Mouse (Mus musculus): ENCODE results near the gene Nufip1. TPM values are rescaled to one million over a fixed set of nuclear protein-coding genes. Genes with fewer than 3 reads are reported as not detected.

Nufip1 gene
- polyA plus RNA-seq (2015; fragmentation: Nextera tagmentation; extraction: Ambion mirVana), result 11.2 and 11.3 TPM in 2 replicates

DNA sequence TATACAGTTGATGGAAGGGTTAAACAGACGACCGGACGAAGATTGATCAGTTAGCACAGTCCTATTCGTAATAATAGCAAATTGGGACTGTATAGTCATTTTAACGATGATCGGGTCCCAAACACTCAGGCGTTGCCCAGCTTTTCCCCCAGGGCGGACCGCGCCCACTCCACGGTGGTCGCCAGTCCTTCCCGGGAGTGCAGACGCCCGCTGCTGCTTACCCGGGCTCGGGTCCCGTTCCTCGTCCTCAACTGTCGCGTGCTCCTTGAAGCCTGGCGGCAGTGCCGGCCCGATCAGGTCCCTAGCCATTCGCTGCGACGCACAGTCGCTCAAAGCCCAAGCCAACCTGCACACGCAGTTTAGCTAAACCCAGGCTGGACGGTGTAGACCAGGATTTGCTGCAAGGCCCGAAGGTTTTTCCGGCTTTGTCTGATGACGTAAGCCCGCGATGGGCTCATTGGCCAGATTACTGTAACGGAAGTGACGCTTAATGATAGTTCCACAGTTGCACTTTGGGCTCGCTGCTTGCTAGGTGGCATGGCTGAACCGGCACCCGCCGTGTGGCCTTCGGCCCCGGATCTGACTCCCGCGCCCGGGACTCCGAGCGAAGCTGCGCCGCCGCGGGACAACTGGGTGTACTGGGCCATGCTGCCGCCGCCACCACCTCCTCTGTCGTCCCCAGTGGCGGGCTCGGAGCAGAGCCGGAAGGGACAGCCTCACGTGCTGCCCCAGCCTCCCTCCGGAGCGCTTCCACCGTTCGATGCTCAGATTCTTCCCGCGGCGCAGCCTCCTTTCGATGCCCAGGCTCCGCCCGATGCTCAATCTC, at the start of gene Nufip1, which contains the start of gene Gpalpp1:
TSS of gene Nufip1 (plus strand) at position 496 of the 826 bp plus-strand sequence.
TSS of gene Gpalpp1 (minus strand) at position 365 of the 826 bp plus-strand sequence.

Other genes with a start within 250 kb of the Nufip1 start
- gene Kctd4, start 155.9 kb upstream of the Nufip1 start, polyA plus RNA-seq (2015; fragmentation: Nextera tagmentation; extraction: Ambion mirVana), result 12.4 and 13.8 TPM in 2 replicates
- gene Gtf2f2, start 100.0 kb upstream of the Nufip1 start, polyA plus RNA-seq (2015; fragmentation: Nextera tagmentation; extraction: Ambion mirVana), result 35.6 and 39.1 TPM in 2 replicates
- gene Gpalpp1, start 131 bp upstream of the Nufip1 start, polyA plus RNA-seq (2015; fragmentation: Nextera tagmentation; extraction: Ambion mirVana), result 6.7 TPM in 2 replicates

All from neural tube, postnatal 0 days (tissue).